Mouse (Mus musculus) limb, embryonic 13.5 days (tissue): Measurements from ENCODE around the gene Jam3. TPM values are rescaled to one million over a fixed set of nuclear protein-coding genes. Genes with fewer than 3 reads are reported as not detected.

Source experiments
- ATAC-seq: fragments of 200-750 bp; cut with Nextera tagmentation; 2 replicates; pipeline ENCODE4 v1.8.0; 2017; ENCODE audit warnings: low read depth, moderate number of reproducible peaks, moderate TSS enrichment; ENCODE audit not compliant: low FRiP score
- H3K27ac ChIP-seq: fragments of 300-500 bp; sonication (generic); 2 replicates; pipeline ENCODE4 v1.5.1; 2015; ENCODE audit warnings: inconsistent platforms, mild to moderate bottlenecking, moderate library complexity
- H3K27me3 ChIP-seq: fragments of 300-500 bp; sonication (generic); 2 replicates; pipeline ENCODE4 v1.6.1; 2015; ENCODE audit warnings: mild to moderate bottlenecking, inconsistent platforms
- H3K36me3 ChIP-seq: fragments of 300-500 bp; sonication (generic); 2 replicates; pipeline ENCODE4 v1.6.1; 2015; ENCODE audit warnings: inconsistent platforms, mild to moderate bottlenecking, moderate library complexity
- H3K4me1 ChIP-seq: fragments of 300-500 bp; sonication (generic); 2 replicates; pipeline ENCODE4 v1.6.1; 2015; ENCODE audit warnings: inconsistent platforms
- H3K4me2 ChIP-seq: fragments of 300-500 bp; sonication (generic); replicated peaks from 2 replicates; pipeline ENCODE4 v1.6.1; 2015; ENCODE audit warnings: inconsistent platforms, mild to moderate bottlenecking, moderate library complexity
- H3K4me3 ChIP-seq: fragments of 300-500 bp; sonication (generic); 2 replicates; pipeline ENCODE4 v1.5.1; 2015; ENCODE audit warnings: moderate library complexity, mild to moderate bottlenecking, inconsistent platforms
- H3K9ac ChIP-seq: fragments of 300-500 bp; sonication (generic); 2 replicates; pipeline ENCODE4 v1.6.1; 2015; ENCODE audit warnings: mild to moderate bottlenecking, inconsistent platforms
- H3K9me3 ChIP-seq: fragments of 300-500 bp; sonication (generic); 2 replicates; pipeline ENCODE4 v1.6.1; 2016; ENCODE audit warnings: inconsistent platforms
- WGBS: fragments of 180-500 bp; shearing (Covaris S2); methylation state at CpG from one replicate; pipeline ENCODE4 v1.1.7; 2015; 5-methylcytosine and 5-hydroxymethylcytosine counted together
- polyA plus RNA-seq: library from polyadenylated mRNA; unstranded; fragments of >200 nt; fragmentation: Nextera tagmentation; extraction: Ambion mirVana; gene quantifications from 2 replicates; pipeline ENCODE4 v1.2.1, GENCODE M21; 2015

Gene Jam3
- polyA plus RNA-seq, 1 experiment from 2014 or later: 144 TPM

GRCm38 (mm10) chr9:27070895-27071294, 84.3 kb downstream of the Jam3 start:
- WGBS: 85% methylated on average over 4 of the region's 4 CpGs

GRCm38 (mm10) chr9:27058341-27058740, 96.9 kb downstream of the Jam3 start:
- Histone ChIP-seq H3K36me3 (peaks cover 91% of the 10 kb centered on the region), H3K9ac (no peak overlapping the region), H3K4me1 (no peaks in the 10 kb centered on the region), H3K27ac (no peak overlapping the region), H3K27me3 (no peaks in the 10 kb centered on the region), H3K4me3 (no peak overlapping the region), H3K9me3 (no peaks in the 10 kb centered on the region), H3K4me2 (no peak overlapping the region)
- ATAC-seq: no peak
- 94% methylated on average over 5 of the region's 5 CpGs for WGBS

More at GRCm38 (mm10) chr9:27070895-27071294, 84.3 kb downstream of the Jam3 start:
- H3K4me3 ChIP-seq: no peak overlapping the region
- no peaks in the 10 kb centered on the region for H3K27me3 ChIP-seq
- no peaks in the 10 kb centered on the region for H3K4me1 ChIP-seq
- H3K27ac ChIP-seq: no peak overlapping the region
- no peak overlapping the region for H3K9ac ChIP-seq
- no peaks in the 10 kb centered on the region for H3K9me3 ChIP-seq
- H3K4me2 ChIP-seq: no peak overlapping the region
- ATAC-seq: no peak
- H3K36me3 ChIP-seq: peaks cover 87% of the 10 kb centered on the region

- no peak overlapping the region for H3K4me2 ChIP-seq
- H3K4me1 ChIP-seq: no peaks in the 10 kb centered on the region
- 91% methylated on average over 2 of the region's 2 CpGs for WGBS
- no peak overlapping the region for H3K9ac ChIP-seq
- H3K36me3 ChIP-seq: peaks cover 83% of the 10 kb centered on the region
- H3K27me3 ChIP-seq: no peaks in the 10 kb centered on the region
- no peak overlapping the region for H3K4me3 ChIP-seq
- H3K27ac ChIP-seq: no peak overlapping the region
- no peak for ATAC-seq
- no peaks in the 10 kb centered on the region for H3K9me3 ChIP-seq
Measured at GRCm38 (mm10) chr9:27049492-27049891, 105.7 kb downstream of the Jam3 start.

Other genes starting within 250 kb of the Jam3 start
- gene Gm1110, start 232.3 kb downstream of the Jam3 start, polyA plus RNA-seq: 0.11 TPM in 1 of 2 replicates, not detected in the other
- 53.4 and 58.5 TPM in 2 replicates for gene Acad8, start 155.9 kb downstream of the Jam3 start, polyA plus RNA-seq
- gene Thyn1, start 155.7 kb downstream of the Jam3 start, polyA plus RNA-seq: 148 and 153 TPM in 2 replicates
- 37.7 and 39.8 TPM in 2 replicates for gene Vps26b, start 125.4 kb downstream of the Jam3 start, polyA plus RNA-seq
- gene Ncapd3, start 125.2 kb downstream of the Jam3 start, polyA plus RNA-seq: 24.0 and 25.8 TPM in 2 replicates
- 3.6 and 3.7 TPM in 2 replicates for gene Igsf9b, start 143.8 kb upstream of the Jam3 start, polyA plus RNA-seq
- not detected in 2 replicates for gene Spata19, start 241.4 kb upstream of the Jam3 start, polyA plus RNA-seq